Mouse (Mus musculus) midbrain, embryonic 12.5 days (tissue): ENCODE measurements at regions not wholly inside any gene's neighbourhood (a gene's known extent, or its start where the extent isn't known, plus 50 kb on each side); places are given as distances from the start of the nearest gene placed in this dataset.

ENCODE experiments used
- ATAC-seq: fragments of 200-750 bp; cut with Nextera tagmentation; 2 replicates; pipeline ENCODE4 v1.8.0; 2017; ENCODE audit warnings: low read depth, moderate TSS enrichment, moderate library complexity; ENCODE audit not compliant: low FRiP score
- H3K27ac ChIP-seq: fragments of 300-500 bp; sonication (generic); replicated peaks from 2 replicates; pipeline ENCODE4 v1.5.1; 2016; ENCODE audit warnings: mild to moderate bottlenecking
- H3K27me3 ChIP-seq: fragments of 300-500 bp; sonication (generic); 2 replicates; pipeline ENCODE4 v1.6.1; 2016; ENCODE audit warnings: mild to moderate bottlenecking
- H3K36me3 ChIP-seq: fragments of 300-500 bp; sonication (generic); 2 replicates; pipeline ENCODE4 v1.6.1; 2016
- H3K4me1 ChIP-seq: fragments of 300-500 bp; sonication (generic); 2 replicates; pipeline ENCODE4 v1.6.1; 2016
- H3K4me2 ChIP-seq: fragments of 300-500 bp; sonication (generic); replicated peaks from 2 replicates; pipeline ENCODE4 v1.6.1; 2016; ENCODE audit warnings: mild to moderate bottlenecking, moderate library complexity
- H3K4me3 ChIP-seq: fragments of 300-500 bp; sonication (generic); 2 replicates; pipeline ENCODE4 v1.5.1; 2016; ENCODE audit warnings: mild to moderate bottlenecking
- H3K9ac ChIP-seq: fragments of 300-500 bp; sonication (generic); replicated peaks from 2 replicates; pipeline ENCODE4 v1.6.1; 2016; ENCODE audit warnings: mild to moderate bottlenecking, moderate library complexity
- H3K9me3 ChIP-seq: fragments of 300-500 bp; sonication (generic); 2 replicates; pipeline ENCODE4 v1.6.1; 2016; ENCODE audit warnings: mild to moderate bottlenecking
- WGBS: fragments of 180-500 bp; shearing (Covaris S2); methylation state at CpG from one replicate; pipeline ENCODE4 v1.1.7; 2016; 5-methylcytosine and 5-hydroxymethylcytosine counted together

GRCm38 (mm10) chr13:107495161-107495732 is 473.3 kb upstream of the Kif2a start:
- Histone ChIP-seq H3K27ac (no peak overlapping the region), H3K4me1 (peaks cover 8% of the 10 kb centered on the region), H3K9me3 (no peaks in the 10 kb centered on the region), H3K27me3 (peaks cover 3% of the 10 kb centered on the region; the same call in 1 of the 2 replicates), H3K4me3 (no peak overlapping the region), H3K36me3 (no peaks in the 10 kb centered on the region), H3K9ac (no peak overlapping the region), H3K4me2 (no peak overlapping the region)
- WGBS, result 47% methylated on average over 6 of the region's 6 CpGs
- ATAC-seq, result no peak

GRCm38 (mm10) chr13:107493765-107494164 is 471.8 kb upstream of the Kif2a start:
- H3K4me1 ChIP-seq, result peaks cover 8% of the 10 kb centered on the region
- ATAC-seq, result no peak
- no peak overlapping the region for H3K4me2 ChIP-seq
- H3K27ac ChIP-seq, result no peak overlapping the region
- no peaks in the 10 kb centered on the region for H3K36me3 ChIP-seq
- no peak overlapping the region for H3K9ac ChIP-seq
- no peaks in the 10 kb centered on the region for H3K9me3 ChIP-seq
- H3K27me3 ChIP-seq, result no peaks in the 10 kb centered on the region; the same call in 1 of the 2 replicates
- 91% methylated on average over 13 of the region's 13 CpGs for WGBS
- no peak overlapping the region for H3K4me3 ChIP-seq

GRCm38 (mm10) chr13:107492448-107492847 is 470.5 kb upstream of the Kif2a start:
- no peaks in the 10 kb centered on the region for H3K9me3 ChIP-seq
- H3K4me2 ChIP-seq, result no peak overlapping the region
- no peak overlapping the region for H3K9ac ChIP-seq
- H3K27me3 ChIP-seq, result peaks cover 4% of the 10 kb centered on the region; the same call in 1 of the 2 replicates
- H3K36me3 ChIP-seq, result no peaks in the 10 kb centered on the region
- peaks cover 8% of the 10 kb centered on the region for H3K4me1 ChIP-seq
- 88% methylated on average over 4 of the region's 4 CpGs for WGBS
- no peak overlapping the region for H3K4me3 ChIP-seq
- ATAC-seq, result no peak
- H3K27ac ChIP-seq, result no peak overlapping the region

GRCm38 (mm10) chr13:107491423-107491822 is 469.5 kb upstream of the Kif2a start:
- Histone ChIP-seq H3K9me3 (no peaks in the 10 kb centered on the region), H3K4me1 (peaks cover 8% of the 10 kb centered on the region), H3K4me2 (no peak overlapping the region), H3K9ac (no peak overlapping the region), H3K27me3 (peaks cover 4% of the 10 kb centered on the region; the same call in 1 of the 2 replicates), H3K36me3 (no peaks in the 10 kb centered on the region), H3K4me3 (no peak overlapping the region), H3K27ac (no peak overlapping the region)
- 32% methylated on average over 7 of the region's 7 CpGs for WGBS
- ATAC-seq, result no peak

- no peaks in the 10 kb centered on the region for H3K9me3 ChIP-seq
- no peak overlapping the region for H3K4me2 ChIP-seq
- ATAC-seq, result no peak
- H3K4me1 ChIP-seq, result peaks cover 16% of the 10 kb centered on the region
- WGBS, result 71% methylated on average over 4 of the region's 4 CpGs
- H3K4me3 ChIP-seq, result no peak overlapping the region
- no peak overlapping the region for H3K9ac ChIP-seq
- 0 out of 2 replicates have a peak, but pooled peaks cover 7% of the 10 kb centered on the region for H3K27me3 ChIP-seq
- no peak overlapping the region for H3K27ac ChIP-seq
- H3K36me3 ChIP-seq, result no peaks in the 10 kb centered on the region
Observed at GRCm38 (mm10) chr13:107485400-107486017, 463.6 kb upstream of the Kif2a start.

GRCm38 (mm10) chr13:107484630-107484998 is 462.7 kb upstream of the Kif2a start:
- Histone ChIP-seq H3K9ac (no peak overlapping the region), H3K27ac (peak overlapping the region; percentile 43), H3K4me2 (no peak overlapping the region), H3K27me3 (0 out of 2 replicates have a peak, but pooled peaks cover 7% of the 10 kb centered on the region), H3K9me3 (no peaks in the 10 kb centered on the region), H3K4me3 (no peak overlapping the region), H3K4me1 (peaks cover 16% of the 10 kb centered on the region), H3K36me3 (no peaks in the 10 kb centered on the region)
- 0 out of 2 replicates have a peak, but pooled peaks have one; percentile 48 for ATAC-seq
- 34% methylated on average over 6 of the region's 6 CpGs for WGBS

- ATAC-seq, result peak; percentile 86
- WGBS, result 24% methylated on average over 12 of the region's 12 CpGs
- no peaks in the 10 kb centered on the region for H3K36me3 ChIP-seq
Observed at GRCm38 (mm10) chr13:107483967-107484629, 462.2 kb upstream of the Kif2a start.

GRCm38 (mm10) chr13:107475166-107475565 is 453.2 kb upstream of the Kif2a start:
- no peak for ATAC-seq
- WGBS, result 70% methylated on average over 3 of the region's 3 CpGs
- H3K4me1 ChIP-seq, result peaks cover 8% of the 10 kb centered on the region
- H3K4me3 ChIP-seq, result no peak overlapping the region
- no peak overlapping the region for H3K9ac ChIP-seq
- H3K4me2 ChIP-seq, result no peak overlapping the region
- H3K9me3 ChIP-seq, result no peaks in the 10 kb centered on the region
- H3K27ac ChIP-seq, result no peak overlapping the region
- H3K36me3 ChIP-seq, result no peaks in the 10 kb centered on the region
- peaks cover 10% of the 10 kb centered on the region; the same call in 1 of the 2 replicates for H3K27me3 ChIP-seq

More at GRCm38 (mm10) chr13:107483967-107484629, 462.2 kb upstream of the Kif2a start:
- Histone ChIP-seq H3K4me2 (no peak overlapping the region), H3K4me3 (no peak overlapping the region), H3K27me3 (0 out of 2 replicates have a peak, but pooled peaks cover 7% of the 10 kb centered on the region), H3K9me3 (no peaks in the 10 kb centered on the region), H3K9ac (no peak overlapping the region), H3K27ac (peak overlapping the region; percentile 43), H3K4me1 (peaks cover 16% of the 10 kb centered on the region)

GRCm38 (mm10) chr13:107469491-107470276 is 447.8 kb upstream of the Kif2a start:
- peak overlapping the region; percentile 54 for H3K4me2 ChIP-seq
- peak; percentile 81 for ATAC-seq
- peaks cover 23% of the 10 kb centered on the region for H3K4me1 ChIP-seq
- H3K36me3 ChIP-seq, result no peaks in the 10 kb centered on the region
- H3K4me3 ChIP-seq, result peak overlapping the region; percentile 23
- H3K27me3 ChIP-seq, result peaks cover 16% of the 10 kb centered on the region
- no peaks in the 10 kb centered on the region for H3K9me3 ChIP-seq
- no peak overlapping the region for H3K9ac ChIP-seq
- 2% methylated on average over 13 of the region's 13 CpGs for WGBS
- no peak overlapping the region for H3K27ac ChIP-seq

GRCm38 (mm10) chr13:107462791-107463190 is 440.9 kb upstream of the Kif2a start:
- Histone ChIP-seq H3K27me3 (peaks cover 7% of the 10 kb centered on the region), H3K9ac (no peak overlapping the region), H3K27ac (no peak overlapping the region), H3K36me3 (no peaks in the 10 kb centered on the region), H3K9me3 (no peaks in the 10 kb centered on the region), H3K4me1 (peaks cover 14% of the 10 kb centered on the region), H3K4me2 (no peak overlapping the region), H3K4me3 (no peak overlapping the region)
- WGBS, result 91% methylated on average over 7 of the region's 7 CpGs
- no peak for ATAC-seq

GRCm38 (mm10) chr13:107461048-107461912 is 439.4 kb upstream of the Kif2a start:
- no peaks in the 10 kb centered on the region for H3K36me3 ChIP-seq
- ATAC-seq, result peak; percentile 92
- peaks cover 7% of the 10 kb centered on the region for H3K4me1 ChIP-seq
- no peak overlapping the region; the same call in 1 of the 2 replicates for H3K9ac ChIP-seq
- no peak overlapping the region for H3K4me2 ChIP-seq
- no peaks in the 10 kb centered on the region for H3K27me3 ChIP-seq
- no peaks in the 10 kb centered on the region for H3K9me3 ChIP-seq
- no peak overlapping the region for H3K4me3 ChIP-seq
- H3K27ac ChIP-seq, result no peak overlapping the region
- 20% methylated on average over 16 of the region's 16 CpGs for WGBS
